Mouse (Mus musculus): Measurements from ENCODE around the gene 3110082I17Rik.

3110082I17Rik gene

DNA sequence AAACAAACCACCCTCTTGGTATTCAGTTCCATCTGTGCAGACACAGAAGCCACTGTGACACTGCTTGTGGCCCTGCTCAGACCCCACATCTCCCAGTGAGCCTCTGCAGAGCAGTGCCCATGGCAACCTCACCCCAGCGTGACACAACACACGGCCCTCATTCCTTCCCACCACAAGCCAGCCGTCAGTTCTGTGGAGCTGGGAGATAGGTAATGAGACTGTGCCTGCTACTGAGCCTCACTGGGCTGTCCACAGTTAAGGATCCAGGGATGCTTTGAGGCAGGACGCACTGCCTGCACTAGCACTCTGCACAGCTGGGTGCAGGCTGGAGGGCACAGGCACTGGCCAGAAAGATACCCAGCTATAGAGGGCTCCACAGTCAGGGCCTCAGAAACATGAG is 10.4 kb downstream of the 3110082I17Rik start:
- DNase-seq, result no peak

GRCm38 (mm10) chr5:139449161-139449791 is 11.1 kb downstream of the 3110082I17Rik start:
- DNase-seq, result no peak

- no peak for DNase-seq
These were observed 12.3 kb downstream of the 3110082I17Rik start for GRCm38 (mm10) chr5:139448025-139448424.

DNA sequence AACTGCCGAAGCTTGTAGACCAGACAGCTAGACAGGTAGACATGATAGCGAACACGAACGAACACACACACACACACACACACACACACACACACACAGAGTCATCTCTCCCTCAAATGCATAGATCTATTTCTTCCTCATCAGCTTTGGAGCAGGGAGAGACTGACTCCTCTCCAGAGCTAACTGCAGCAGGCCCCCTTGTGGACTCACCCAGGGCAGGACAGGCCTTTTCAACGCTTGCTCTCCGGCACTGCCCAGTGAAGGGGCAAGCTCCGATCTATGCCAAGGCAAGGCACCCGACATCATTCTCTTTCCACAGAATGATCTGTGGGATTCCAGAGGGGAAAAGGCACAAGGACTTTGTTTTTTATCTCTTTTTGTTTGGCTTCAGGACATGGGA is 15.1 kb downstream of the 3110082I17Rik start:
- no peak for DNase-seq

DNA sequence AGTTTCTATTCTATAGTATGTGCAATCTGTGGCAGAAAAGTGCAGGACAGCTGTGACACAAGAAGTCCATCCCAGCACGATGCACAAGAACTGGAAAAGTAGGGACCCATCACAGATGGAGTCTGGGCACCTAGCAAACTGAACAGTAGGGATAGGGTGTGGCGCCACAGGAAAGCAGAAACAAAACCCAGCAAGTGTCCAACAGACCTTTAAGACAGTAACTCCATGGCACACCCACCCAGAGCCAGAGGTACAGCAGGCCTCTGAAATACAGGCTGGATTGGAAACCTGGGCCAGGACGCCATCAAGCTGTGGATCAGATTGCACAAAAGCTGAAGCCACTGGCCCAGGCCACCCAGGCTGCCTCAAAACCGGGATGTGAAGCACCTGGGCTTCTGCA is 17.4 kb downstream of the 3110082I17Rik start:
- no peak for DNase-seq

- DNase-seq, result no peak
These were observed 17.9 kb downstream of the 3110082I17Rik start for GRCm38 (mm10) chr5:139442428-139442827.

DNA sequence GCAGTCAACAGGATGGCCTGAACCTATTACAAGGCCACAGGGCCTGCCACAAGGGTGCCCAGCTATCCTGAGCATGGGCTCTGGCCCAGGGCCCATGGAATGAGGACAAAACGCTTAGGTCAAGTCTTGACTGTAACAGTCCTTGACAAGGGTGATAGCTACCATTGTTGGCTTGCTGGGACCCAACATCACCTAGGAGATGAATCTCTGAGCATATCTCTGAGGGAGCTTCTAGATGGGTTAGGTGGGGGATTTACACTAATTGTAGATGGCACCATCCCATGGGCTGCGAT is 18.7 kb downstream of the 3110082I17Rik start:
- no peak for DNase-seq

DNA sequence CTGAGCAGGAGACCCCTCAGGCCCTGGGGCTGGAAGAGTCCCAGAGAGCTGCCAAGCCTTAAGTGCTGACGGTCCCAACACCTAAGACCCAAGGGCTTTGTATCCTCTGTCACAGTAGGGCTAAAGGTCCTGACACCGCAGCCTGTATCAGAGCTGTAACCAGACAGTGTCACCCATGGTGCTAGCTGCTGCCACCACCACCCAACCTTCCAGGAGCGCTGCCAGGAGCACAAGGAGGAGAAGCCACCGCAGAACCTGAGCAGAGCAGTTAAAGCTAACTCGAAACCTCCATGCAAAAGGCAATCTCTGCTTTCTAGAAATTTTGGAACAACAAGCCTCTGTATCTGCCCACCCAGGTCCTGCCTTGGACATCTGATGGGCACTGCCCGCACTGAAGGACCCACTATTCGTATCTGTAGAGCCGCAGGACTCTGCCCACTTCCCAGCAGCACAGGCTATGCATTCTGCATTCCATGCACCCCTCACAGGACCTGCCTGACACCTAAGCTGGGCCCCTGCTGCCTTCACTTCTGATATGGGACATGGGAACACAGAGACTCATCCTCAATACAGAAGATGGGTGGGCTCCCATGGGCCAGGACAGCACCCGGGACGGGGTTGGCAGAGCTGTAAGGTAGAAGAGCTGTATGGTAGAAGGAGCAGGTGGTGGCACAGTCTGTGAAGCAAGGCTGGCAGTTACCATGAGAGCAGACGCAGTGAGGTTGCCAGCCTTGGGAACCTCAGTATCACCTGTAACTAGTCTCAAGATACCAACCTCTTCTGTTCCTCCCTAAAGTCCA is 19.2 kb downstream of the 3110082I17Rik start:
- no peak for DNase-seq

DNA sequence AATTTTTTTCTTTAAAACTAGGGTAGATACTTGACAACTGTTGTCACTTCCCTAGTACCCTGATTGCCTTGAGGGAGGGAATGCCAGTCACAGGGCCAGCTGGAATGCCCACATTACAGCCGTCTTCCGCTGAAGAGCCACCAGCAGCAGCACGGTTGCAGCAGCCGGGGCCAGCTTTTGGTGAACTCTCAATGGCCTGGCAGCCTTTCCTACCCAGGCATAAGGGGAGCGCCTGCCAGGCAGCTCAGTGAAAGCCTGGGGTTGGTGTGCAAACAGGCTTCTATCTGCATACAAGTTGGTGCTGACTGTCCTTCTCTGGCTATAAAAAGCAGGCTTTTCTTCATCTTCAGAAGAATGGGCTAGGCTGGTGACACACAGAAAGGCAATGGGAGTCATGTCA is 19.9 kb downstream of the 3110082I17Rik start:
- no peak for DNase-seq

GRCm38 (mm10) chr5:139438440-139438839 is 21.9 kb downstream of the 3110082I17Rik start:
- DNase-seq, result no peak

DNA sequence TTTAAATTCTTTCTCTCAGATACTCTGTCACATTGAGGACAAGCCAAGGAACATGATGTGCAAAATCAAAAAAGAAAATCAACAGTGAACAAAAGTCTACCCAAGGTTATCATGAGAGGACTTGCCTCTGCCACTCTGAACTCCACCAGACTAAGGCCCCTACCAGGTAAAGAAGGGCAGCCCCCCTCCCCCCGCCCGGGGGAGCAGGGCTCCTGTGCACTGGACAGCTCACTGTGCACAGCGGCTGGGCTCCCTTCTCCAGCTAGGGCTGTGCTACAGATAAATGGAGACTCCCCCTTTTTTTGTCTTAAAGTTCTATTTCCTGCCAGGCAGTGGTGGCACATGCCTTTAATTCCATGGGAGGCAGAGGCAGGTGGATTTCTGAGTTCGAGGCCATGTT is 22.6 kb downstream of the 3110082I17Rik start:
- DNase-seq, result no peak

DNA sequence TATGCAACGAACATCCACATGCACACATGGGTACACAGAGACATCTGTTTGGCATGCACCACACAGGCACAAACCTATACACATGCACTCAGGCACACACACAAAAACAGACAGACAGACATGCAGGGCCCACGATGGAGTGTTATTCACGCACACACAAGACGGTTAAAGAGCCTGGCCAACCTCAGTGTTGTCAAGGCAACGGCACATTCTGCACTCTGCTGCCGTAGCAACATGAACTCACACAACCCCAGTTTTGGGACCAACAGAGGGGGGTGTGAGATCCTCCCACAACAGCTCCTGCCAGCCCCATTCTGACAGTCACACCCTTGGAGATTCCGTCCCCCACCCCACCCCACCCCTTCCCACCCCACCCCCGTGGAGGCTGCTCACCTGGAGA is 25.4 kb downstream of the 3110082I17Rik start:
- DNase-seq, result no peak

DNA sequence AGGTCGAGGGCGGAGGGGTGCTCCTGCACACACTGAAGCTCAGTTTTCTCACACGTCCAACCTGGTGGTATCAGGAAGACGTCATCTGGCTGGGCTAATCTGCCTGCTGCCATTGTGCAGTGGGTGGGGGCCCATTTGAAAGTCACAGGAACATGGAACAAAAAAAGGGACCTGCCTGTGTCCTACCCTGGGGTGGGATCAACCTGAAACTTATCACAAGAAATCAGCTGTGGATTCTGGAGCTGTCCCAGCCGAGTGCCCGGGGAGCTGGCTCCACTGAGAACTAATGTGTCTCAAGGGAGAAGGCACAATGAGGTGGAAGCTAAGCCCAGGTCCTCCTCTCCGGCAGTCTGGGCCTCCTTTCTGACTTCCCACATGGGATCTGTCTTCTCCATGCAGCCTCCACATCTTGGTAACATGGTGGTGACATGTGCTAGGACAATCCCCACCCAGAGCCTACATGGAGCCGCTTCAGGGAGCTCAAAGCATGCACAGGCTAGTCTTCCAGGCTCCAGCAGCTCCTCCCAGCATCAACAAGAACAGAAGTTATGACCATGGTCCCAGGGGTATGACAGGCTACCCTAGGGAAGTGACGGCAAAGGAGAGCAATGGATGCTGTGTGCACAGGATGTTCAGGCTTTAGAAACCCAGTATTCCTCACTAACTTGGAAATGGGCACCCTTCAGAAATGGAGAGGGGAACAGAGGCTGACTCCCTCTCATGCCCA is 26.3 kb downstream of the 3110082I17Rik start:
- DNase-seq, result no peak

DNA sequence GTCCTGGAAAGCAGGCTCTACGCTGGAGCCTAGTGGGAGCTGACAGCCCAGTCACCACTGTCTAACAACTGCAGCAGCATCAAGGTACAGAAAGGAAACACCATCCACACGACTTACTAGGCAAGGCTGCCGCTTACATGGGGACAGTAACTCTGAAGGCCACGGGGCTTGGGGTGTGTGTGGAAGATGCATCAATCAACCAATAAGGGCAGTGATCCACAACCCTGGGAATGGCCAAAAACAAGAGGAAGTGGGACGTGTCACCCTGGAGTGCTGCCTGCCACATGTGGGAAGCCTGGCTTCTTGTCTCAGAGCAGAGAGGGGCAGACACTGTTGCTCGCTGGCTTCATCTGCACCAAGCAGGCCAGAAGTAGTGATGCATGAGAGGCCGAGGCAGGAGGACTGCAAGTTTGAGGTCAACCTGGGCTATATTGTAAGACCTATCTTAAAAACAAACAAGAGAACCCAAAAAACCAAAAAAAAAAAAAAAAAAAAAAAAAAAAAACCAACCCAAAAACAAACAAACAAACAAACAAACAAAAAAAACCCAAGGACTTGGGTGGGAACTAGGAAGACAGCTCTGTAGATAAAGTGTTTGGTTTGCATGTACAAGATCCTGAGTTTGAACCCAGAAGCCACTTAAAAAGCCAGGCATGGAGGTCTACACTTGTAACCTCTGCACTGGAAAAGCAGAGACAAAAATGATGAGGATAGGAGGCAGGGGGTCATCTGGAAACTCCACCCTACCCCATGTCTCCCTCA is 27.4 kb downstream of the 3110082I17Rik start:
- no peak for DNase-seq

- DNase-seq, result no peak
These were observed 28.0 kb downstream of the 3110082I17Rik start for GRCm38 (mm10) chr5:139432333-139432732.

GRCm38 (mm10) chr5:139429818-139430341 is 30.4 kb downstream of the 3110082I17Rik start:
- DNase-seq, result peak in 1 of 2 experiments; percentile 60

DNA sequence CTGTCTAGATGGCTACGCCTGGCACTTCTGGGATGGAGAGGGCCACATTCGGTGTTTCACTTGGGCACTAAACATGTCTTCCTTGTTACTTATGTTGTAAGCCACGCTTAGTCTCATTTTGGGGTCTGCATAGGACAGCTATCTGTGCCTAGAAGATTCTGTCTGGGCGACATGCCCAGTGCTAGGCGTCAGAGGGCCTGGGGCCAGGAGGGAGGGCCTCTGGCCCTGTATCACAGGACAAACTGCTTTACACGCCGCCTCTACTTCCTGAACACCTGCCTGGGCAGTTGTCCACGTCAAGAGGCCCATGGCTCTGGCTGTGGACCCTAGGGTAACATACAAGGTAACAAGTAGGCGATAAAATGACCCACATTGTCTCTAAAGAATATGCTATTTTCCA is 32.3 kb downstream of the 3110082I17Rik start:
- no peak for DNase-seq

- DNase-seq, result no peak
These were observed 33.3 kb downstream of the 3110082I17Rik start for GRCm38 (mm10) chr5:139427001-139427400.

- DNase-seq, result no peak
These were observed 35.1 kb downstream of the 3110082I17Rik start for GRCm38 (mm10) chr5:139425198-139425597.

DNA sequence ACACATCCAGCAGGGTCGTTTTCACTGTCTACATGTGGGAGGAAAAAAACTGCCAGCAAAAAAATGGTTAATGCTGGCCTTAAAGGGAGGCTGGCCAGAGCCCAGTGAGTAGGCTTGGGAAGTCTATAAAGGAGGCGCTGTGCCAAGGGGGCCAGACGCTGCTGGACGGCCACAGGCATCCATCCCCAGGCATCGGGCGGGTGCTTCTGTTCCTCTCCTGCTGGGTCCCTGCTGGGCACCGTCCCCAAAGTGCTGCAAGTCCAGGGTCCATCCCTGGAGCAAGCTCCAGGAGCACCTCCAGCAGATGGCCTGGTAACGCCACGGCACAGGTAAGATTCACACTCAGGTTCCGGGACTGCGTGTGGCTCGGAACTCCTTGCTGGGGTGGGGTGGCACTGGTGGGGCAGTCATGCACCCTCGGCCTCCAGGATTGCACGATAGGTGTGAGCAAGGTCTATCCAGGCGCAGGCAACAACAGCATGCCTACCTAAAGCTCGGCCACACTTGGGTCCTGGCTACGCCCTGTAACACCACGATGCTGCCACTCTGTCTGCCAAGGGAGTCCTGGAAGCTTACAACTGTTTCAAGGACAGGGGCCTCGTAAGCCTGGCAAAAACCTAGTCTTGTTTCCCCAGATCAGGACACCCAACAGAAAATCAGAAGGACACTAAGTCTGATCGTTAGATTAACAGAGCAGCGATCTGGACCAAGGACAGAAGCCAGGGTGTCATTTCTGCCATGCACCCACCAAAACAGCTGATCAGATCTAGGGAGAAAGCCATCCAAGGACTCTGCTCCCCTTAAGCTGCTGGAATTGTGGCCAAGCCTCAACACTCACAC is 37.1 kb downstream of the 3110082I17Rik start, which contains the start of gene Gper1:
Gper1 (plus strand) TSS at position 126 of the 840 bp plus-strand sequence.
- no peak for DNase-seq

DNA sequence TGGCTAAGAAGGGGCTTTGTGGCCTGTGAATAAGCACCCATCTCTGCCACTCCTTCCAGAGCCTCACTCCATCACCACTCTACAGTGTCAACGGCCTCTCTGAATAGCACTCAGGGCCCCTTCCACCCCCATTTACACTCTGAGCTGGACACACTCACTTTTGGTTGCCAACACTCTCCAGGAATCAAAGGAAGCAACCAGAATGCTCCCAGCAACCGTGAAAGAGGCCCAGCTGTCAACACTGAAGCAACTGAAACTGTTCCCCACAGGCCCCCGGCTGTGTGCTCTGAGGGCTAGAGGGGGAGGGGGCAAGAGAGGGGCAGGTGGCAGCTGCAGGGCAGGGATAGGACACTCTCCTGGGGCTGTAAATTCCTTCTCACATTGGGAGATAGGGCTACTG is 41.7 kb downstream of the 3110082I17Rik start:
- no peak for DNase-seq

DNA sequence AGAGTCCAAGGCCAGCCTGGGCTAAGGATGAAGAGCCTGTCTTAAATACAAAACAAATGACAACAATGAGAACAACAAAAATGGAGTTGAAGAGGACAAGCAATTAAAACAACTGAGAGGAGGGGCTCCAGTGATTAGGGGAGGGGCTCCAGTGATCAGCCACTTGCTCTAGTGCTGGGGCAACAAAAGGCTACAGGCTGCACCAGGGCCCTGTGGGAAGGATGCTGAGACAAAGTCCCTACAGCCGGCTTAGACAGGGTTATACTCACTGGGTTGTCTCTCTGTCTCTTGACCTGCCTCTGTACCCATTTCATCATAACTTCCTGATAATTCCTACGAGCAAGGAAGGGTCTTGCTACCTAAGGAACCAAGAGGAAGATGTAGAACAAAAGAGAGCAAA is 42.2 kb downstream of the 3110082I17Rik start:
- DNase-seq, result no peak
